Mouse (Mus musculus) B cell, adult (primary cell): ENCODE data around the gene Zfp574. TPM values are rescaled to one million over a fixed set of nuclear protein-coding genes. Genes with fewer than 3 reads are reported as not detected.

Source experiments
- total RNA-seq: library from RNA; stranded (reverse); gene quantifications from 4 replicates; pipeline ENCODE4 v1.2.4, GENCODE M21; 2023; ENCODE audit not compliant: inconsistent age

The Zfp574 gene
- 13.0 to 18.2 TPM (median 14.8 TPM) in 4 replicates for total RNA-seq

GRCm38 (mm10) chr7:25071979-25072715 is at the start of gene Zfp574, which contains the start of gene Grik5:
Gene Zfp574 (plus strand): TSS chr7:25072567.
Gene Grik5 (minus strand): TSS chr7:25072346.

Other genes starting within 250 kb of the Zfp574 start
- gene Gm9844, start 210.4 kb upstream of the Zfp574 start, total RNA-seq: 1.7 to 3.0 TPM in 2 of 4 replicates, not detected in the others
- not detected in 4 replicates for gene Lypd4, start 202.6 kb upstream of the Zfp574 start, total RNA-seq
- gene Dmrtc2, start 202.5 kb upstream of the Zfp574 start, total RNA-seq: not detected in 4 replicates
- gene Rps19, start 188.2 kb upstream of the Zfp574 start, total RNA-seq: 2,682 to 2,740 TPM (median 2,716 TPM) in 4 replicates
- 1,752 to 1,862 TPM (median 1,794 TPM) in 4 replicates for gene Cd79a, start 175.2 kb upstream of the Zfp574 start, total RNA-seq
- 1,222 to 1,291 TPM (median 1,265 TPM) in 4 replicates for gene Arhgef1, start 169.7 kb upstream of the Zfp574 start, total RNA-seq
- not detected in 4 replicates for gene Gm4881, start 128.1 kb upstream of the Zfp574 start, total RNA-seq
- 155 to 184 TPM (median 178 TPM) in 4 replicates for gene Rabac1, start 99.8 kb upstream of the Zfp574 start, total RNA-seq
- gene Atp1a3, start 66.6 kb upstream of the Zfp574 start, total RNA-seq: 0.13 to 0.51 TPM in 2 of 4 replicates, not detected in the others
- 1.9 to 3.4 TPM (median 3.1 TPM) in 4 replicates for gene Grik5, start 221 bp upstream of the Zfp574 start, total RNA-seq
- 156 to 187 TPM (median 177 TPM) in 4 replicates for gene Pou2f2, start 107.2 kb downstream of the Zfp574 start, total RNA-seq
- 71.2 to 82.1 TPM (median 74.6 TPM) in 4 replicates for gene Dedd2, start 148.0 kb downstream of the Zfp574 start, total RNA-seq
- gene Zfp526, start 148.9 kb downstream of the Zfp574 start, total RNA-seq: 12.5 to 14.9 TPM (median 13.9 TPM) in 4 replicates
- gene Gsk3a, start 165.3 kb downstream of the Zfp574 start, total RNA-seq: 86.7 to 89.1 TPM (median 88.1 TPM) in 4 replicates
- gene Erf, start 178.2 kb downstream of the Zfp574 start, total RNA-seq: 14.7 to 23.8 TPM (median 21.3 TPM) in 4 replicates
- gene Cic, start 195.1 kb downstream of the Zfp574 start, total RNA-seq: 289 to 336 TPM (median 319 TPM) in 4 replicates
- 47.3 to 63.0 TPM (median 55.7 TPM) in 4 replicates for gene Pafah1b3, start 225.4 kb downstream of the Zfp574 start, total RNA-seq
- not detected in 4 replicates for gene Prr19, start 228.8 kb downstream of the Zfp574 start, total RNA-seq
- gene Tmem145, start 233.5 kb downstream of the Zfp574 start, total RNA-seq: not detected in 4 replicates
- gene Megf8, start 244.6 kb downstream of the Zfp574 start, total RNA-seq: 1.7 to 2.1 TPM (median 1.9 TPM) in 4 replicates